8 mouse cellular contexts compared by ENCODE assay signal in the genomic region with DNA sequence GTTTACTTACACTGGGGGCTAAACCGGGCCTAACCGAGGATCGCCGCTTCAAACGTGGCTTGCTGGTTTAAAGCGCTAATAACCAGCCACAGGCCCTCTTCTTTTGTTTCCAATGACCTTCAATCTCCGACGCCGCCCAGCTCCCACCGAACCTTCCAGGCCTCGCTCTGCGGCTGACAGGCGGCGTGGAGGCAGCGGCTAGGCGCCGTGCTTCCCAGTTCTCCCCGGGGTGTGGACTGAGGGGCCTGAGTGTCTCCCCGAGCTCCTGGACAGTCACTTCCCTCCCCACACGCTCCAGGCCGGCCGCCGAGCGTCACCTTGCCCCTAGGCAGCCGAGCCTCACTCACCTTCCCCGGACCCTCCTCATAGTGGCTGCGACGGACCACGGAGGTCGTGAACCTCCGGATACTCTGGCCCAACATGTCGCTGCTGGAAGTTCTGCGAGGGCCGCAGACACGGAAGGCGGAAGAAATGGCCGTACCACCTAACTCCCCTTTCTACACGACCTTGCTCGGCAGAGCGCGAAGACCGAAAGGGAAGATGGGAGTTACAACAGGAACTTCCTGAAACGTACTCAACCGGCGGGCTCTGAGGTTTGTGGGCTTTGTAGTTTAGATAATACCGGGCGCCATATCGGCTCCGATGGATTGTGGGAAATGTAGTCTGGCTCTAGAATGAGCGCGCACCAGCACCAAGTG. TPM values are rescaled to one million over a fixed set of nuclear protein-coding genes. Genes with fewer than 3 reads are reported as not detected.
DNase-seq lines count a peak whose midpoint lies in the region; ATAC-seq lines count a peak whose summit lies in the region.

Gene Cox7c (minus strand): TSS at position 651 of the 698 bp plus-strand sequence.

- peak within 1 kb of the TSS; percentile 89 for H3K27ac ChIP-seq in hindbrain, embryonic 14.5 days

- H3K4me2 ChIP-seq in hindbrain, embryonic 14.5 days (replicated peaks) = peak within 1 kb of the TSS; percentile 63

- 0% methylated on average over 48 of the region's 51 CpGs for WGBS in hindbrain, embryonic 14.5 days

- H3K27me3 ChIP-seq in hindbrain, embryonic 14.5 days (ENCODE audit: control insufficient read depth, insufficient read depth, low read length) = no peaks in the 10 kb centered on the region

- peak within 1 kb of the TSS; percentile 69 for H3K4me3 ChIP-seq in hindbrain, embryonic 14.5 days (replicated peaks; ENCODE audit: low read length)

- H3K9ac ChIP-seq in hindbrain, embryonic 14.5 days = peak within 1 kb of the TSS; percentile 88

- DNase-seq in R1 (ENCODE audit: low read depth, low spot score) = peak; percentile 97
- peak; percentile 83 to 88 for DNase-seq in cerebellum, postnatal 25 days
- peak; percentile 77 to 81 for DNase-seq in frontal cortex, postnatal 25 days (ENCODE audit: low spot score in 2 of 2)
- peak; percentile 91 for DNase-seq in hindbrain, embryonic 14.5 days (ENCODE audit: low spot score)
- DNase-seq in layer of hippocampus, postnatal 36 days = peak; percentile 82 to 83
- DNase-seq in lung, postnatal 36 days = peak; percentile 96
- peak; percentile 97 for DNase-seq in retina, postnatal 1 day
- peak; percentile 58 to 84 for DNase-seq in urinary bladder, adult 18-20 months (ENCODE audit: low spot score in 2 of 2)

- peaks cover 29% of the 10 kb centered on the region for H3K36me3 ChIP-seq in hindbrain, embryonic 14.5 days (replicated peaks; ENCODE audit: control insufficient read depth, insufficient read depth)

- peaks cover 4% of the 10 kb centered on the region for H3K4me1 ChIP-seq in hindbrain, embryonic 14.5 days (replicated peaks; ENCODE audit: control insufficient read depth, insufficient read depth, low read length)

- ATAC-seq in hindbrain, embryonic 14.5 days (ENCODE audit: low FRiP score) = peak; percentile 98

- H3K9me3 ChIP-seq in hindbrain, embryonic 14.5 days (ENCODE audit: control insufficient read depth, low read length) = no peaks in the 10 kb centered on the region

RNA-seq across cellular contexts. Expression of gene Cox7c, which starts in this region (rescaled TPM):
- polyA plus RNA-seq in hindbrain, embryonic 14.5 days (2014; fragmentation: Nextera tagmentation; extraction: Ambion mirVana) = 664 and 820 TPM in 2 replicates
- 100 to 1,000 TPM; 360 to 365 TPM for total RNA-seq in layer of hippocampus, postnatal 36 days (2021)

Comparison
In these comparisons a context has a peak if more than half of its experiments do, and no peak if none do; other contexts are left out.
1. Peak in every context shown above with its lines: DNase-seq, ATAC-seq, H3K4me3 ChIP-seq and H3K27ac ChIP-seq.